Mouse (Mus musculus): ENCODE measurements at regions not wholly inside any gene's neighbourhood (a gene's known extent, or its start where the extent isn't known, plus 50 kb on each side); places are given as distances from the start of the nearest gene placed in this dataset.

DNA sequence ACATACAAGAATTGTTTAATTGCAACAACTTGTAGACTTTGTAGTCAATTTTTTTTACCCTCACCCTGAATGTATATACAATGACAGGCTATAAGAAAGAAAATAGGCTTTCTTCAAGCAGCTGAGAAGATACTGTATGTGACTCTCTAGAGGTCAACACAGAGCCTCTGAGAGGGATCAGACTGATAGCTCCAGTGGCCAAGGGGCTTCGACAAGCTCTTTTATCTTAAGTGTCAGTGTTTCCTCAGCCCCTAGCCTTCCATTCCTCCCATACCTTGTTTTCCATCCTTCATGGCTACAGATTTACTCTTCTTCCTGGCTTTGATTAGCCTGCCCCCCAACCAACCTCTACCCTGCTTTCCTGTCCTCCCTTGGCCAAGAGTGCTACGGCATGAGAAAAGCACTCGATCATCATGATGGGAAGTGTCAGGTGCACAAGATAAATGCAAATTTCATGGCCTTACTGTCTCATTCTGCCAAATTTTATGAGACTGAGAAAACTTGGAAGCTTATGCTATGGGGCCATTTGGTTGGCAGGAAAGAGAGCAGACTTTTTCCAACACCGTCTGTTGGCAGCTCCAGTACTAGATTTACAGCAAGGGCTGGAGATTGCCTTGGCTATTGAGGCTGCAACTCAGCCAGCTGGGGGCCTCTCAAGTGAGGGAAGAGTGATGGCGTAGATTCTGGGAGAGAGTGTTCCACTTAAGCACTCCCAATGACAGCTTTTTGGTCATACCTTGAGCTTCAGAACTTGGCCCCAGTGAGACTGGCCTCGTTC lies 484.3 kb upstream of the Etaa1 start:
- TF ChIP-seq GATA1 (IDR thresholded peaks at IDR 0.05; ENCODE audit: low read length), result no peak

DNA sequence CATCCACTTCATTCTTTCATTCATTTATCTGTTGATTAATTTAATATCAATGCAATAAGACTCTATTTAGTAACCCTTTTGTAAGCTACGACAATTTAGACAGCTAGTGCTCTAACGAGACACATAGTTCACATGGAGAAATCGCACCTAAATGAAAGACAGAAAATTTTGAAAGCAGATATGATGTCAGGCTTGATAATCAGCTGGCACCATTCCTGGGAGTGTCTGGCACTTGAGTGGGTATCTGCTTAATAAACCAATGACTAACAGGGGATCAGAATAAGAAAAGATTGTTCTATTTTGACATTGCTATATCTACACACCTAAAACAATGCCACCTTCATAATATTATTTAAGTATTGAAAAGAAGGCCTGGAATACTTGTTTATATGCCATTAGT lies 467.4 kb upstream of the Etaa1 start:
- no peak for TF ChIP-seq GATA1 (IDR thresholded peaks at IDR 0.05; ENCODE audit: low read length)

DNA sequence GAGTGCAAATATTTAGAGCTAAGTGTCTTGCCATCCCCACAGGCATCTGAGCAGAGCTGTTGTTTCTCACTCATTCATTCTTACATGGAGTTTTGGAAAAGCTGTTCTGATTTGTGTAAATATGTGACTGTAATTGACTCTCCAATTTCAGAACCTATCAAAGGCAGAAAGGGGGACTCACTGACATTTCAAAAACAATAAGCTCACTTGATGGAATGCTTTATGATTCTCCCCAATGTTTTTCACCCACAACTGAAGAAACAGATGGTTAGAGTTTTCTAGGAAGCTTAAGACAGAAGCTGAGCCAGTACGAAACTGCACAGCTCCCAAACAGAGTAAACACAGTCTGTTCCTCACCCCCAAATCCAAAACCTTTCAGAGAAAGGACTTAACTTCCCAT lies 460.1 kb upstream of the Etaa1 start:
- TF ChIP-seq GATA1 (IDR thresholded peaks at IDR 0.05; ENCODE audit: low read length), result no peak

DNA sequence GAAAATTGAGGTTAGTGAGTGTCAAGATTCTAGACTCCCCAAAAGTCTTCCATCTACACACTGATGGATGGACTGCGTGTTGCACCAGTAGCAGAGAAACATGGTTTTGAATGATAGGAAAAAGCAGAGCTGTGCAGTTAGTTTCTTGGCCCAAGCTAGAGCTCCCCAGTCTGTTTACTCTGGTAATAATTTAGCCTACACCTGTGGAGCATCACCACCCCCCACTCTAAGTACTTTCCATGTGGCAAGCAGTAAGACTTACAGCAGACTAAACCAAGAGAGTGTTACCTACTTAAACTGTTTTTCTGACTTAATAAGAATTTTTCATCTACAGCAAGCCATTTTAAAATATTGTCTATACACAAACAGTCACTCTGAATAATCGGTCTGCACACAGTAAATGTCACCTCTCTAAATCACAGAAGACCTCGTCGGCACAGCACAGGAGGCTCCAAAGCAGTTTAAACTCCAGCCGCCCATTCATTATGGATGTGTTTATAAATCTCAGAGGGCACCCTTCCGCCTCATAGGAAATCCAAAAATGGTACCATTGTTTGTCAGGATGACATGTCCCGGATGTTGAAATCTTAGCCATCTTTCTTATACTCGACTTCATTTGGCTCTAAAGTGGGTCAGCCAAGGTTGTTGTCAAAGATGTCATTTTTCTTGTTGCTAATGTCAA lies 454.5 kb upstream of the Etaa1 start:
- TF ChIP-seq GATA1 (IDR thresholded peaks at IDR 0.05; ENCODE audit: low read length), result no peak

DNA sequence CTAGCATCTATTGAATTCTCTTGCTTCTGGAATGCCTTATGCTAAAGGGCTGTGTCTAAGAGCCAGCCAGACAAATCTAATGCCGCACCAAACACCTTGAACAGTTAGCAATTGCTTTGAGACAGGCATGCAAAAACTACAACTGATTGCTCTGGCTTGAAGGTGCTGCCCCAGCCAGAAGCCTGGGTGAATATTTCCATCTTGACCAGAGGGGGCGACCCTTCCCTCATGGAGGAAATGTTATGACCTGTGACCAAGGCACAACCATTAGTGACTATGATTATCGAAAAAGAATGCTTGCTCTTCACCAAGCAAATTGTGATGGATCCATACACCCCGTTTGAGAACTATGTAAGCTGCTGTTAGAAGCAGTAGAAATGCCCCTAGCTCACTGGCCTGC lies 445.9 kb upstream of the Etaa1 start:
- no peak for TF ChIP-seq GATA1 (IDR thresholded peaks at IDR 0.05; ENCODE audit: low read length)

DNA sequence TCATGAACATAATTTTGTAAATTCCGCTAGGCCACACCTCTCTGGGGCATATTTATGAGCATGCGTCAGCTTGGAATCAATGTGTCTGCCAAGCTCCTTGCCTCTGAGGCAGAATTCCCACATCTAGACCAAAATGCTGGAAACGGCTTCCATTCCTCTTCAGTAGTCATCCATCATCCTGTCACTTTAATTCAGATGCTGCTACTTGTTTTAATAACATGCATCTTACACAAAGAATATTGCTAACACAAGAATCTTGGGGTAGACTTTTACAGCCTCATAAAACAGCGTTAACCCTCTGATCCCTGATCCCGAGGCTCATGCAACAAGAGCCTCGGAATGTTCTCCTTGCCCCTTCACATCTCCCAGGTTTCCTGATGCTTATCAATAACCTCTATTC lies 442.7 kb upstream of the Etaa1 start:
- no peak for TF ChIP-seq GATA1 (IDR thresholded peaks at IDR 0.05; ENCODE audit: low read length)

DNA sequence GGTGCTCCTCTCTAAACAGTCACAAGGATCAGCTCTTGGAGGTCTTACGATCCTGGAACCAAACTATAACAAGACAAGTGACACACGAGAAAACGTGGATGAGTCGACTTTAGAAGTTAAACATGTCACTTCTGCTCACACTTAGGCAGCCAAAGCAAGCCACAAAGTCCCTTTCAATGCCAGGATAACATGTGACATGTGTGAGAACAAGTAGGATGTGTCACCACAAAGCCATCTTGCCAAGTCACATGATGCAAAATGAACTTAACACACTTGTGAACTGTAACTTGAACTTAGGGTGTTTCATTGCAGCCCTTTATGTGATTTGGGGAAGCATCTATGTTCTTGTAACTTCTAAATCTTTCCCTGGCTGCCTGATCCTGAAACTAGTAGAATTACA lies 442.0 kb upstream of the Etaa1 start:
- no peak for TF ChIP-seq GATA1 (IDR thresholded peaks at IDR 0.05; ENCODE audit: low read length)

DNA sequence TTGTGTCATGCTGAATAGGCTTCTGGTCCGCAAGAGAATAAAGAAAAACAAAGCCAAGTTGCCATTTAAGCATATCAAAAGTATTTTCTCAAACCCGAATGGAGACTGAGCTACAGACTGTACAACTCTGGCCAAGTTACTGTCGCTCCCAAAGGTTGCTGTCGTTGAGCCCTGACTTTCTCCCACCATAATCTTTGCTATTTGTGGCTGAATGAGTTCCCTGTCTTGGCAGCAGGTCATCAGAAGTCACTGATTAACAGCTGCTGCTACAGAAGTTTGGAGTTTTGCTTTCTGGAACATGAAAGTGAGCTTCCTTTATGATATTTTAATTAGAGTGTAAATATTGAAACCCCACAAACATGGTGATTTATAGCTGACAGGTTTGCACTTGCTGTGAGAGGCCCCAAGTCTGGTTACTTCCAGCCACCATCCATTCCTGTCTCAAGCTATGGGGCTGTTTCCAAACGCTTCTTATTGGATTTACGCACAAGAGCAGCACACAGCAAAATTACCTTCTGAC lies 419.2 kb upstream of the Etaa1 start:
- no peak for TF ChIP-seq GATA1 (IDR thresholded peaks at IDR 0.05; ENCODE audit: low read length)

DNA sequence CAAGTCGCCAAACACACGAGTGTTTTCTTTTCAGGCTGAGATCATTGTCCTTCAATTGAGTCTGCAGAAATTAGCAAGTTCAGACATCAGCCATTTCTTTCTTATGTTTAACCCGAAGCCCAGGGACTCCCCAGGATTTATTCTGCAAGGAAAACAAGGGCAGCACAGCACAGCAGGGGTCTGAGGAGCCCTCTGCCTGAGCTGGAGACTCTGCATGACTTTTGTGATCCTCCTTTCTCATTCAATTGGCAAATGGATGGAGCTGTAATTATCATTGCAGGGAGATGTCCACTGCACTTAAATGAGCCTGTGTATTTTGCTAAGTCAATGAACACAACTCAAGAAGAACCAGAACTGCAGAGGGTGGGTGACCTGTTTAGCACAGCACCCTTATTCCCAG lies 417.6 kb upstream of the Etaa1 start:
- TF ChIP-seq GATA1 (IDR thresholded peaks at IDR 0.05; ENCODE audit: low read length), result no peak

DNA sequence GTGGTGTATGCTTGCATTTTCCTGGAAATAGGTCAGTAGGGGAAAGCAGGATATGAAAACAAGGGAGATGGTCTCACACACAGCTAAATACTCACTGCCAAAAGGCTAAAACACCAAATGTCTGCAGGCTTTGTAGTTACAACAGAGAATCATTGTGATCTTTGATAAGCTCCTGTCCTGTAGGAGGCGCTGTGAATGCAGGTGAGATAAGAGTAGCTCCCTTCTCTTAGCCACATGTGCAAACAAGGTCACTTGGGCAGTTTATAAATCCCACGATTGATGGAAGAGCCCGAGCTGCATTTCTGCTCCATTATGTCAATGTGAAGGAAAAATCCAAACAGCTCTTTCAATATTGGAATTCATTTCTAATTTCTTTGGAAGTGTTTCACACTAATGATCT lies 417.2 kb upstream of the Etaa1 start:
- no peak for TF ChIP-seq GATA1 (IDR thresholded peaks at IDR 0.05; ENCODE audit: low read length)

DNA sequence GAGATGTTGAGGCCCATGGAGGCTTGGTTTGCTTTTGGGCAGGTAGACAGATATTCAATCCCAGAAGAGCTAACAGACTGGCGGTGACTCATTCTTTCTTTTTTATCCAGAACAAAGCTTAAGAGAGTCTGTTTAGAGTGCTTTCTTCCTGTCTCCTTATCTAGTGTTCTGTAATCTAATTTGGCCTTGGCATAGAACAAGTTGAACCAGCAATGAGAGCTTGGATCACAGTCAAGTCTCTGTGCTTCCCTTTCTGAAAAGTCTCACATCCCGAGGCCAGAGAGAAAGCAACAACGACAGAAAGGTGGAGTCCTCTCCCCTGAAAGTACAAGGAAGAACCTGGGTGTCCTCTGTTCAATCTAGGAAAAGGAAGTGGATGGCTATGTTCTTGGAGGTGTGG lies 401.2 kb upstream of the Etaa1 start:
- no peak for TF ChIP-seq GATA1 (IDR thresholded peaks at IDR 0.05; ENCODE audit: low read length)

DNA sequence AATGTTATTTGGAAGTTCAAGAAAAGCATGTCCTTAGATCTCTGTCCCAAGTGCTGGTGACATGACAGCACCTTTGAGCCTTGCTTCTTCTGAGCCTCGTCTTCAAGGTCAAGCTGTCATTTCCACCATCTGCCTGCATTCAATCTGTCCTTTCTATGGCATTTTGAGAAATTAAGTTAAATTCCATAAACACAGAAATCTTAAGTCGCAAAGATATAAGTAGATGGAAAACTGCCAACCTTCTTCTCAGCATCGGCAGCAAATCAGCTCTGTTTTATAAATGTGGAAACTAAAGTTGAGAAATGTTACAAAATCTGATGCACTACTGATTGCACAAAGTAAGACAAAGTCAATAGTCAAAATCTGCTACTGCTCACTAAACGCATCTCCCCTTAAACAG lies 400.5 kb upstream of the Etaa1 start:
- TF ChIP-seq GATA1 (IDR thresholded peaks at IDR 0.05; ENCODE audit: low read length), result no peak

DNA sequence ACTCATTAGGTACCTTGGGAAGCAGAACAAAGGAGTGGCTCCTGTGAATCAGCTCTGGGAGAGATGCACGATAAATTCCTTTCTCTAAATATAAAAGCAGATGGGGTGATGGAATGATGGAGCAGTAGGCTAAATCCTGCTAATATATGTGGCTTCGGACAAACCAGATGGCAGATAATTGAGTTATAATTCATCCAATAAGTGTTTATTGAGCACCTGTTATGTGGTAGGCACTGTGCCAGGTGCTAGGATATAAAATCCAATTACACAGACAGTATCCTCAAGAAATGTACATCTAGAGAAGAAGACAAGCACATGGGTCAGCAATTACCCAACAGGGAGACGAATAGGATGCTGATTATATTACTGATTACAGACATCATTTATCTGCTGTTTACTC lies 394.2 kb upstream of the Etaa1 start:
- no peak for TF ChIP-seq GATA1 (IDR thresholded peaks at IDR 0.05; ENCODE audit: low read length)

DNA sequence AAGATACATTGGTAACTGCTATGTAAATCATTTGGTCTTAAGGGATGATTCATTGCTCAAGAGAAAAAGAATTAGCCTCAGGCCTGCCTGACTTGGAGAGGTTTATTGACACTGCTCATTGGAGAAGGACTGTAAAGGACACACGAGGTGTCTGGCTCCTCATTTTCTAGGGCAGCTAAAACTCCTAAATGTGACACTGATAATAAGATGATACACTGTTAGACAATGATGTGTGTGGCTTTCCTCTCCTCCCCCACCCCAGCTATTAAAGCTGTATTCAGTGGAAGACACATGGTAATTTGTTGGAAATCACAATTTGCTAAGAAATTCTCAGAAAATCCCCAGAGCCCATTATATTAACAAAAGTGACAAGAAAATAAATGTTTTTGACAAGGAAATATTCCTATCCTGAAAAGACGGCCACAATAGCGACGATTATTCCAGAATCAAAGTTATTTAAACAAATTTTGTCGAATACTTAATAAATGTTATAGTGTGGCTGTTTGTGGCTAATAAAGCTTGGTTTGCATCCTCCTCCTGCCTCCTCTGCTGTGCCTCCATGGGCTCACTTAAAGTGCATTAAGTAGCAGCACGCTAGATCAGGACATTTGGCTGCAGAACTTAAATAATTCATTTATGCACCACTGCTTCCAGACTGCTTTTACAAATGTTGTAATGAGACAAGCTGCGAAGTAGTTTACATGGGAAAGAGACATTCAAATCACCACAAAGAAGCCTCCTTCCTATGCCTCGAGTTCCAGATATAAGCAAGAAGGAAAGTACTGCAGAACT lies 360.0 kb upstream of the Etaa1 start:
- TF ChIP-seq GATA1 (IDR thresholded peaks at IDR 0.05; ENCODE audit: low read length), result no peak

DNA sequence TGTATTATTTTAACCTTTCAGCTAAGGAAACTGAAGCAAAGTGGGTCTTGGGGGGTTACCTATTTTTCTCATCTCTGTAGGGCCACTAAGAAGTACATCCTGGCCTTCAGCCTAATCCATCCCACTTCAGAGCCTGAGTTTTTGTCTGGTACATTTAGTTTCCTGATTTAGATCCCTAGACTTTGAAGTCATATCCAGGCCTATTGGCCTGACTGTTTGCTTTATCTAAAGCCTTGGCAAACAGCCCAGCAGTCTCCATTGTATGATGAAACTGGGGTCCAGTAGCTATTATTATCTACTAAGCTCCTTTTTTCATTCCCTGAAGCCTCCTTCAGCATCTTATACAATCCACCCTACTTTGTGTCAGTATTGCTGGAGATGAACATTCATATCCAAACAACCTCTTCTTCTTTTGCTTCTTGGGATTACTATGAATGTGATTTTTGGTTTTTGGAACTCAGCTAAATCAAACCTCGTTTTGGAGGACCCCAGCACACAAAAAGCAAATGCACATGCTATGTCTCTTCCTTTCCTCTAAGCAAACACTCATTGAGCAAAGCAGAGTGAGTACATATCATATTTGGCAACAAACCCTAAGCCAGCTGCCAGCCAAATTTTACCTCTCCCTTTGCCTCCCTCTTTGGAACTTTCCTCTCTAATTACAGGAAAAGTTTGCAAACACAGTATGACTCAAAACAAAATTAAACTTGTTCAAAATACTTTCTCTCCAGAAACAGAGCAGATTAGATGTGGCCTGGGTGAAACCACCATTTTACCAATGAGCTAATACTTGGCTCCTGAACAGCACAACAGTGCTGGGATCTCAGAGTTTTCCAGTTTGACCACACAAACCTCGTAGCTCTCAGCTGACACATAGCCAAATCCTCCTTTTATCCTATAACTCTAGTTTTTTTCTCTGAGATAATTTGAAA lies 342.8 kb upstream of the Etaa1 start:
- no peak for TF ChIP-seq GATA1 (IDR thresholded peaks at IDR 0.05; ENCODE audit: low read length)
